Mouse (Mus musculus) heart, postnatal 0 days (tissue): ENCODE results near the gene Palld. TPM values are rescaled to one million over a fixed set of nuclear protein-coding genes. Genes with fewer than 3 reads are reported as not detected.
A peak's percentile ranks its signal among the peaks of the same experiment; 100 is the strongest.

Experiments
- ATAC-seq: fragments of 200-750 bp; cut with Nextera tagmentation; 2 replicates; pipeline ENCODE4 v1.8.0; 2017; ENCODE audit warnings: low read depth, moderate number of reproducible peaks, moderate library complexity; ENCODE audit not compliant: insufficient read depth
- DNase-seq: peaks from one replicate; pipeline ENCODE4 v3.0.0-alpha.2; 2016; ENCODE audit warnings: low spot score
- H3K27ac ChIP-seq: fragments of 300-500 bp; sonication (generic); 2 replicates; pipeline ENCODE4 v1.5.1; 2014; ENCODE audit warnings: low read depth, mild to moderate bottlenecking
- H3K27me3 ChIP-seq: fragments of 300-500 bp; sonication (generic); 2 replicates; pipeline ENCODE4 v1.6.1; 2014; ENCODE audit warnings: low read length, mixed read lengths; ENCODE audit not compliant: control insufficient read depth, insufficient read depth
- H3K36me3 ChIP-seq: fragments of 300-500 bp; sonication (generic); replicated peaks from 2 replicates; pipeline ENCODE4 v1.6.1; 2014; ENCODE audit warnings: low read length, mixed read lengths; ENCODE audit not compliant: control insufficient read depth, insufficient read depth
- H3K4me1 ChIP-seq: fragments of 300-500 bp; sonication (generic); 2 replicates; pipeline ENCODE4 v1.6.1; 2014; ENCODE audit warnings: antibody characterized with exemption; ENCODE audit not compliant: control insufficient read depth, insufficient read depth
- H3K4me2 ChIP-seq: fragments of 300-500 bp; sonication (generic); 2 replicates; pipeline ENCODE4 v1.6.1; 2014; ENCODE audit warnings: low read depth, mild to moderate bottlenecking, low read length, moderate library complexity
- H3K4me3 ChIP-seq: fragments of 300-500 bp; sonication (generic); 2 replicates; pipeline ENCODE4 v1.5.1; 2014; ENCODE audit warnings: low read depth, low read length
- H3K9ac ChIP-seq: fragments of 300-500 bp; sonication (generic); replicated peaks from 2 replicates; pipeline ENCODE4 v1.6.1; 2014; ENCODE audit warnings: low read depth, low read length, mixed read lengths
- H3K9me3 ChIP-seq: fragments of 300-500 bp; sonication (generic); replicated peaks from 2 replicates; pipeline ENCODE4 v1.6.1; 2016; ENCODE audit warnings: low read length; ENCODE audit not compliant: control insufficient read depth
- CTCF ChIP-seq: IDR thresholded peaks from 2 replicates; pipeline ENCODE4 v1.5.1; 2016; ENCODE audit warnings: antibody characterized with exemption, control low read depth, low read depth
- EP300 ChIP-seq: IDR thresholded peaks from 2 replicates; pipeline ENCODE4 v1.6.1; 2016; ENCODE audit warnings: antibody characterized with exemption, low read depth
- whole genome bisulfite sequencing: fragments of 180-500 bp; shearing (Covaris S2); extraction: QIAGEN DNeasy Blood & Tissue Kit; methylation state at CpG from one replicate; pipeline ENCODE4 v1.1.7; 2014; 5-methylcytosine and 5-hydroxymethylcytosine counted together
- polyA plus RNA-seq: library from polyadenylated mRNA; unstranded; fragments of >200 nt; fragmentation: Nextera tagmentation; extraction: Ambion mirVana; gene quantifications from 2 replicates; pipeline ENCODE4 v1.2.1, GENCODE M21; 2015
- total RNA-seq: library from RNA; depleted of rRNA; stranded (reverse); fragments of >200 nt; gene quantifications from 2 replicates; pipeline ENCODE4 v1.2.3, GENCODE M21; 2014; ENCODE audit warnings: low replicate concordance

The Palld gene
- total and polyA plus RNA-seq, 2 experiments from 2014 or later: 103 to 127 TPM

- DNase-seq (peak; percentile 40), ATAC-seq (peak; percentile 71)
- WGBS: 3% methylated on average over 44 of the region's 44 CpGs
- peak overlapping the region; percentile 57 for H3K4me3 ChIP-seq
- H3K9me3 ChIP-seq: no peaks in the 10 kb centered on the region
- no peak for TF ChIP-seq EP300
- TF ChIP-seq CTCF: no peak
- H3K9ac ChIP-seq: peak overlapping the region; percentile 61
- no peaks in the 10 kb centered on the region for H3K27me3 ChIP-seq
- peak overlapping the region; percentile 61 for H3K27ac ChIP-seq
- H3K4me1 ChIP-seq: peaks cover 50% of the 10 kb centered on the region
- H3K4me2 ChIP-seq: peak overlapping the region; percentile 72
- H3K36me3 ChIP-seq: peaks cover 7% of the 10 kb centered on the region
Observed at GRCm38 (mm10) chr8:61759327-61760189, 142.9 kb downstream of the Palld start.

GRCm38 (mm10) chr8:61758686-61759326 is 143.7 kb downstream of the Palld start:
- H3K9ac ChIP-seq: no peak overlapping the region
- H3K4me1 ChIP-seq: peaks cover 50% of the 10 kb centered on the region
- H3K4me3 ChIP-seq: peak overlapping the region; percentile 57; the same call in 1 of the 2 replicates

GRCm38 (mm10) chr8:61756971-61757965 is 145.2 kb downstream of the Palld start:
- Histone ChIP-seq H3K36me3 (peaks cover 7% of the 10 kb centered on the region), H3K27ac (0 out of 2 replicates have a peak overlapping the region, but pooled peaks have one; percentile 7), H3K4me1 (peaks cover 50% of the 10 kb centered on the region), H3K9ac (no peak overlapping the region), H3K27me3 (no peaks in the 10 kb centered on the region), H3K9me3 (no peaks in the 10 kb centered on the region), H3K4me3 (no peak overlapping the region), H3K4me2 (0 out of 2 replicates have a peak overlapping the region, but pooled peaks have one; percentile 11)
- 32% methylated on average over 18 of the region's 18 CpGs for WGBS
- ATAC-seq (no peak), DNase-seq (no peak)
- TF ChIP-seq EP300: no peak
- TF ChIP-seq CTCF: no peak

More at GRCm38 (mm10) chr8:61758686-61759326, 143.7 kb downstream of the Palld start:
- peak overlapping the region; percentile 72 for H3K4me2 ChIP-seq
- no peaks in the 10 kb centered on the region for H3K9me3 ChIP-seq
- ATAC-seq: no peak
- no peaks in the 10 kb centered on the region for H3K27me3 ChIP-seq
- no peak for DNase-seq
- peaks cover 7% of the 10 kb centered on the region for H3K36me3 ChIP-seq
- 16% methylated on average over 8 of the region's 8 CpGs for WGBS
- H3K27ac ChIP-seq: peak overlapping the region; percentile 49
- TF ChIP-seq CTCF: no peak
- TF ChIP-seq EP300: no peak

- no peaks in the 10 kb centered on the region for H3K9me3 ChIP-seq
- H3K4me1 ChIP-seq: peaks cover 35% of the 10 kb centered on the region
- ATAC-seq (no peak), DNase-seq (no peak)
- H3K27me3 ChIP-seq: no peaks in the 10 kb centered on the region
- H3K9ac ChIP-seq: no peak overlapping the region
- 50% methylated on average over 2 of the region's 2 CpGs for WGBS
- H3K4me2 ChIP-seq: no peak overlapping the region
- no peak overlapping the region for H3K4me3 ChIP-seq
- no peak overlapping the region for H3K27ac ChIP-seq
- no peak for TF ChIP-seq EP300
- TF ChIP-seq CTCF: no peak
- peaks cover 7% of the 10 kb centered on the region for H3K36me3 ChIP-seq
Observed at GRCm38 (mm10) chr8:61755186-61755585, 147.3 kb downstream of the Palld start.

- ATAC-seq (no peak), DNase-seq (no peak)
- 72% methylated on average over 5 of the region's 5 CpGs for WGBS
- no peak overlapping the region for H3K4me2 ChIP-seq
- no peaks in the 10 kb centered on the region for H3K27me3 ChIP-seq
- no peak overlapping the region for H3K27ac ChIP-seq
- H3K4me1 ChIP-seq: peaks cover 27% of the 10 kb centered on the region
- H3K9ac ChIP-seq: no peak overlapping the region
- no peak overlapping the region for H3K4me3 ChIP-seq
- H3K9me3 ChIP-seq: no peaks in the 10 kb centered on the region
- TF ChIP-seq EP300 (no peak), CTCF (no peak)
- H3K36me3 ChIP-seq: no peaks in the 10 kb centered on the region
Observed at GRCm38 (mm10) chr8:61747070-61747469, 155.4 kb downstream of the Palld start.
